Mouse (Mus musculus) kidney, embryonic 16.5 days (tissue): Measurements from ENCODE around the gene Mnd1. TPM values are rescaled to one million over a fixed set of nuclear protein-coding genes. Genes with fewer than 3 reads are reported as not detected.

Source experiments
- ATAC-seq: fragments of 200-750 bp; cut with Nextera tagmentation; 2 replicates; pipeline ENCODE4 v1.8.0; 2017; ENCODE audit warnings: moderate TSS enrichment; ENCODE audit not compliant: low FRiP score, low TSS enrichment
- H3K27ac ChIP-seq: fragments of 300-500 bp; sonication (generic); 2 replicates; pipeline ENCODE4 v1.5.1; 2014; ENCODE audit warnings: low read length
- H3K27me3 ChIP-seq: fragments of 300-500 bp; sonication (generic); 2 replicates; pipeline ENCODE4 v1.6.1; 2014; ENCODE audit warnings: low read length, control low read depth, mixed read lengths; ENCODE audit not compliant: insufficient read depth
- H3K36me3 ChIP-seq: fragments of 300-500 bp; sonication (generic); 2 replicates; pipeline ENCODE4 v1.6.1; 2014; ENCODE audit warnings: low read length, control low read depth, mixed read lengths; ENCODE audit not compliant: insufficient read depth
- H3K4me1 ChIP-seq: fragments of 300-500 bp; sonication (generic); 2 replicates; pipeline ENCODE4 v1.6.1; 2014; ENCODE audit warnings: low read length, control low read depth, mixed read lengths; ENCODE audit not compliant: insufficient read depth
- H3K4me2 ChIP-seq: fragments of 300-500 bp; sonication (generic); replicated peaks from 2 replicates; pipeline ENCODE4 v1.6.1; 2014; ENCODE audit warnings: low read depth, low read length
- H3K4me3 ChIP-seq: fragments of 300-500 bp; sonication (generic); 2 replicates; pipeline ENCODE4 v1.5.1; 2014; ENCODE audit warnings: mild to moderate bottlenecking, low read length
- H3K9ac ChIP-seq: fragments of 300-500 bp; sonication (generic); replicated peaks from 2 replicates; pipeline ENCODE4 v1.6.1; 2014; ENCODE audit warnings: low read length
- H3K9me3 ChIP-seq: fragments of 300-500 bp; sonication (generic); 2 replicates; pipeline ENCODE4 v1.6.1; 2016; ENCODE audit warnings: low read length, control low read depth
- WGBS: fragments of 180-500 bp; shearing (Covaris S2); extraction: QIAGEN DNeasy Blood & Tissue Kit; methylation state at CpG from one replicate; pipeline ENCODE4 v1.1.7; 2014; 5-methylcytosine and 5-hydroxymethylcytosine counted together
- polyA plus RNA-seq: library from polyadenylated mRNA; unstranded; fragments of >200 nt; fragmentation: Nextera tagmentation; extraction: Ambion mirVana; gene quantifications from 2 replicates; pipeline ENCODE4 v1.2.1, GENCODE M21; 2015

Mnd1 gene
- polyA plus RNA-seq, 1 experiment from 2014 or later = 13.3 TPM

GRCm38 (mm10) chr3:84040476-84041082 lies 115.0 kb downstream of the Mnd1 start:
- WGBS = 3% methylated on average over 23 of the region's 23 CpGs
- Histone ChIP-seq H3K36me3 (no peaks in the 10 kb centered on the region), H3K27ac (peak overlapping the region; percentile 92), H3K9ac (peak overlapping the region; percentile 75), H3K27me3 (no peaks in the 10 kb centered on the region), H3K4me2 (peak overlapping the region; percentile 96), H3K9me3 (no peaks in the 10 kb centered on the region), H3K4me1 (peaks cover 12% of the 10 kb centered on the region), H3K4me3 (peak overlapping the region; percentile 86)
- peak; percentile 68 for ATAC-seq

GRCm38 (mm10) chr3:84039646-84040475 lies 115.7 kb downstream of the Mnd1 start, which contains the start of gene Tmem131l:
TSS of gene Tmem131l (minus strand) at chr3:84040175.
- Histone ChIP-seq H3K27me3 (no peaks in the 10 kb centered on the region), H3K9me3 (no peaks in the 10 kb centered on the region), H3K9ac (peak within 1 kb of the TSS; percentile 90), H3K27ac (peak within 1 kb of the TSS; percentile 92), H3K4me3 (peak within 1 kb of the TSS; percentile 86), H3K36me3 (no peaks in the 10 kb centered on the region), H3K4me1 (peaks cover 12% of the 10 kb centered on the region), H3K4me2 (peak within 1 kb of the TSS; percentile 96)
- whole genome bisulfite sequencing = under 1% methylated on average over 84 of the region's 100 CpGs
- peak; percentile 96 for ATAC-seq

GRCm38 (mm10) chr3:84038981-84039645 lies 116.5 kb downstream of the Mnd1 start:
- Histone ChIP-seq H3K9me3 (no peaks in the 10 kb centered on the region), H3K27ac (peak overlapping the region; percentile 92), H3K4me3 (peak overlapping the region; percentile 86), H3K4me2 (peak overlapping the region; percentile 96), H3K27me3 (no peaks in the 10 kb centered on the region), H3K36me3 (no peaks in the 10 kb centered on the region), H3K9ac (peak overlapping the region; percentile 90), H3K4me1 (peaks cover 12% of the 10 kb centered on the region)
- ATAC-seq = peak; percentile 66
- under 1% methylated on average over 42 of the region's 42 CpGs for WGBS

DNA sequence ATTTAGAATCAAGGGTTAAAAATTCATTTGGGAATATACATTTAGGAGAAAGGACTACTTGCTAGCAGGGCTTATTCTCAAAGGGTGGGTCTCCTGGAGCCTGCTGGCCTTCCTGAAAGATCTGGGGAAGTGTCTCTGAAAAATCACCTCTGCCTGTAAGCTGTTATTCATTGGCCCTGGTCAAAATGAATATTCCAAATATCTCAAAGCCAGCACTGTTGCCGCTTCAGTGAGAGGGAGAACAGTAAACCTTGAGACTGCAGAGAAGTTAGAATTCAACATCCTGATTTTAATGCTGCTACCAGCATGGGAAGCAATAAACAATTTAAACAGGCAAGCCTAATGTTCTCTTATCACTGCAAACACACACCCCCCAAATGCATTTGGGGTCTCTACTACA lies 117.5 kb downstream of the Mnd1 start:
- ATAC-seq = no peak
- peak overlapping the region; percentile 96 for H3K4me2 ChIP-seq
- H3K4me3 ChIP-seq = peak overlapping the region; percentile 86
- 29% methylated on average over 1 of the region's 1 CpGs for WGBS
- no peak overlapping the region; the same call in 1 of the 2 replicates for H3K9ac ChIP-seq
- no peaks in the 10 kb centered on the region for H3K36me3 ChIP-seq
- H3K4me1 ChIP-seq = peaks cover 12% of the 10 kb centered on the region
- no peaks in the 10 kb centered on the region for H3K27me3 ChIP-seq
- H3K27ac ChIP-seq = no peak overlapping the region
- no peaks in the 10 kb centered on the region for H3K9me3 ChIP-seq

Other genes with a start within 250 kb of the Mnd1 start
- 33.5 and 35.1 TPM in 2 replicates for gene Tmem131l, start 115.6 kb downstream of the Mnd1 start, polyA plus RNA-seq
- 0.77 and 0.80 TPM in 2 replicates for gene Gm6525, start 18.3 kb upstream of the Mnd1 start, polyA plus RNA-seq
- 25.5 and 28.3 TPM in 2 replicates for gene Trim2, start 151.1 kb upstream of the Mnd1 start, polyA plus RNA-seq